Mouse (Mus musculus) cerebellum, adult 2 months (tissue): ENCODE data around the gene Ptger3. TPM values are rescaled to one million over a fixed set of nuclear protein-coding genes. Genes with fewer than 3 reads are reported as not detected.

Experiments used
- DNase-seq, 2 experiments: peaks; one replicate each; pipeline ENCODE4 v3.0.0; 2021
- H3K27ac ChIP-seq: fragments of 200-500 bp; 2 replicates; pipeline ENCODE4 v1.5.1; 2012; ENCODE audit warnings: low read length, control low read depth, inconsistent platforms; ENCODE audit not compliant: insufficient read depth
- H3K27me3 ChIP-seq: fragments of 200-500 bp; 2 replicates; pipeline ENCODE4 v1.6.1; 2012; ENCODE audit warnings: inconsistent platforms, mild to moderate bottlenecking, low read length, moderate library complexity; ENCODE audit not compliant: control insufficient read depth, insufficient read depth
- H3K4me1 ChIP-seq: fragments of 200-500 bp; 2 replicates; pipeline ENCODE4 v1.6.1; 2011; ENCODE audit warnings: low read length; ENCODE audit not compliant: control insufficient read depth, insufficient read depth
- H3K4me3 ChIP-seq: fragments of 200-500 bp; replicated peaks from 2 replicates; pipeline ENCODE3; 2011; ENCODE audit warnings: mild to moderate bottlenecking, low read depth, low read length, control low read depth; ENCODE audit not compliant: insufficient read depth
- CTCF ChIP-seq: fragments of 200-500 bp; IDR thresholded peaks from 2 replicates; pipeline ENCODE4 v1.5.1; 2011; ENCODE audit warnings: low read depth, mild to moderate bottlenecking, control low read depth, low read length, moderate library complexity, borderline replicate concordance; ENCODE audit not compliant: insufficient read depth
- POLR2A ChIP-seq: fragments of 200-500 bp; IDR thresholded peaks from 2 replicates; pipeline ENCODE4 v1.6.1; 2011; ENCODE audit warnings: low read length, control low read depth, borderline replicate concordance; ENCODE audit not compliant: insufficient read depth
- WGBS: fragments of 180-500 bp; shearing (Covaris S2); methylation state at CpG from one replicate; pipeline ENCODE4 v1.1.7; 2018; 5-methylcytosine and 5-hydroxymethylcytosine counted together
- polyA plus RNA-seq: library from polyadenylated mRNA; depleted of rRNA; stranded (reverse); fragments of >200 nt; gene quantifications from 2 replicates; pipeline ENCODE4 v1.2.3, GENCODE M21; 2012

Ptger3 gene
- polyA plus RNA-seq, 1 experiment: 0.34 TPM

DNA sequence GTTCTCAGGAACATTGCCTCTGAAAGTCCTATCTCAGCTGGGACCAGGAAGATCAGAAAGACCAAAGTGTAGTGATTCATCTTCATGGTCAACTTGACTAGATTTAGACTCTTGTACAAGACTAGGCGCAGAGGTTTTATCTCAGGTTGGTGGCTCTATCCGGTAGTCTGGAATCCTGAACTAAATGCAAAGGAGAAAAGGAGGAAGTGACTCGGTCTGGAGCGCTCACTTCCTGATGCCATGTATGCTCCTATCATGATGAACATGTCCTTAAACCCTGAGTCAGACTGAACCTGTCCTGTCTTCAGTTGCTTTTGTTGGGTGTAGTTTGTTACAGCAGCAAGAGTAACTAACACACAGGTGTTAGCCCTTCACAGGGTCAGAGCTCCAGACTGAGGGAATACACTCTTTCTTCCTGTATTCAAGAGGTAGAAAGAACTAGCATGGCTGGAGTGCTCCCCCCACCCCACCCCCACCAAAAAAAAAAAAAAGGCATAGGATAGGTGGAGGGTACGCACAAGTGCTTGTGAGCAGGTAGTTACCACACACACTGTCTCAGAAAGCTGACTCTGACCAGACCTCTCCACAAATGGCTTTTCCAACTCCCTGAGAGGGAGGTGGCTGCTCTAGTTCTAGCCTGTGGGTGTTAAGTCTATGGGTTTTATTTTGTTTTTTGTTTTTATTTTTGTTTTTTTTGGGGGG is 11.9 kb downstream of the Ptger3 start:
- DNase-seq: no peak
- no peak for TF ChIP-seq POLR2A
- TF ChIP-seq CTCF: no peak
- no peaks in the 10 kb centered on the region for H3K4me1 ChIP-seq
- H3K27me3 ChIP-seq: no peaks in the 10 kb centered on the region
- WGBS: 91% methylated on average over 5 of the region's 5 CpGs
- H3K4me3 ChIP-seq: no peak overlapping the region
- no peak overlapping the region for H3K27ac ChIP-seq

DNA sequence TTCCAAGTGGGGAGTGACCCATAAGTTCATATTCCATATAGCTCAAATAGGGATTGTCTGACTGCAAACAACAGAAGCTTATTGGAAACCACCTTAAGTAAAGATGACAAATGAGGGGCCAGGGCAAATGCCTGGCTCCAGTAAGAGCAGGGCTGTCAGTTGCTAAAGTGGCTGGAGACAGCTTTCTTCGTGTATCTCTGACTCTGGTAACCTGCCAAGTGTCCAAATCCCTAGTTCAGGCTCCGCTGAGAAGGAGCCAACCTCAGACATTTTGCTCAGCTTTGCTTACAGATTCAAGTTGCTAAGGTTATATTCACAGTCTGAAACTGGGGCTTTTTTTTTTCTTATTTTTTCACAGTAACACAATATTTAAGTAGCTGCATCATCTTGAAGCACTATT is 12.7 kb downstream of the Ptger3 start:
- no peak overlapping the region for H3K27ac ChIP-seq
- WGBS: 17% methylated on average over 2 of the region's 2 CpGs
- H3K4me3 ChIP-seq: no peak overlapping the region
- no peak for DNase-seq
- H3K27me3 ChIP-seq: no peaks in the 10 kb centered on the region
- TF ChIP-seq CTCF: no peak
- no peak for TF ChIP-seq POLR2A
- no peaks in the 10 kb centered on the region for H3K4me1 ChIP-seq

DNA sequence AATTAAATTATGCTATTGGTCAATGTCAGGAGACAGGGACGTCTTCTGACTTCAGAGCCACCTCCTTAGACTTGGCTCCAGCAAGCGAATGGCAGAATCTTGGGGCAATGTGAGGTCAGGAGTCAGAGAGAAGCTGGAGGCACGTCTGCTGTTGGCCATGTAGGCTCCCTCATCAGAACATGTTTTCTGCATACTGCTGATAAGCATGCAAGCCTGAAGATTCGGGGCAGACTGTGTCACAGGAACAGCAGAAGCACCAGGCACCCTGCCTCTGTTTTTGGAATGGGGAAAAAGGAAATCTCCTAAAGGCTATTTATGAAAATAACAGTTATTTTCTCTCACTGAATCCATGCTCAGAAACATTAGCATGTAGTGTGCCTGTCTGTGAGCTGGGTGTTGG is 13.6 kb downstream of the Ptger3 start:
- Histone ChIP-seq H3K4me1 (no peaks in the 10 kb centered on the region), H3K27ac (no peak overlapping the region), H3K4me3 (no peak overlapping the region), H3K27me3 (no peaks in the 10 kb centered on the region)
- DNase-seq: no peak
- WGBS: 57% methylated on average over 4 of the region's 4 CpGs
- no peak for TF ChIP-seq POLR2A
- TF ChIP-seq CTCF: no peak

DNA sequence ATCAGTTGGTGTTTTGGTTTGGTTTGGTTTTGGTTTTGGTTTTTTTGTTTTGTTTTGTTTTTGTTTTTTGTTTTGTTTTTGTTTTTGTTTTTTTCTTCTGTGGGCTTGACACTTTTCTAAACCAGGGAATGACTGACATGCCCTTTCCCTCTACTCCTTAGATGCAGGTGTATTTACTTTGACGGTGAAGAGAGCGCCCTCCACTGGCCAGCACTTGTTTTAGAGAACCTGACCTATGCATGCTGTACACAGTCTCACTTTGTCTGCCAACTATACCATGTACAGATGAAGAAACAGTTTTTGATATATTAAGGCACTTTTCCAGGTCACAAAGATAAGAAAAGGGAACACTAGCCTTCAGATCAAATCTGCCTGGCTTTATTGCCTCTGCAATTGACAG is 15.1 kb downstream of the Ptger3 start:
- TF ChIP-seq POLR2A: no peak
- TF ChIP-seq CTCF: no peak
- WGBS: 20% methylated on average over 2 of the region's 2 CpGs
- no peak overlapping the region for H3K4me3 ChIP-seq
- DNase-seq: no peak
- no peak overlapping the region for H3K27ac ChIP-seq
- no peaks in the 10 kb centered on the region for H3K27me3 ChIP-seq
- H3K4me1 ChIP-seq: no peaks in the 10 kb centered on the region

DNA sequence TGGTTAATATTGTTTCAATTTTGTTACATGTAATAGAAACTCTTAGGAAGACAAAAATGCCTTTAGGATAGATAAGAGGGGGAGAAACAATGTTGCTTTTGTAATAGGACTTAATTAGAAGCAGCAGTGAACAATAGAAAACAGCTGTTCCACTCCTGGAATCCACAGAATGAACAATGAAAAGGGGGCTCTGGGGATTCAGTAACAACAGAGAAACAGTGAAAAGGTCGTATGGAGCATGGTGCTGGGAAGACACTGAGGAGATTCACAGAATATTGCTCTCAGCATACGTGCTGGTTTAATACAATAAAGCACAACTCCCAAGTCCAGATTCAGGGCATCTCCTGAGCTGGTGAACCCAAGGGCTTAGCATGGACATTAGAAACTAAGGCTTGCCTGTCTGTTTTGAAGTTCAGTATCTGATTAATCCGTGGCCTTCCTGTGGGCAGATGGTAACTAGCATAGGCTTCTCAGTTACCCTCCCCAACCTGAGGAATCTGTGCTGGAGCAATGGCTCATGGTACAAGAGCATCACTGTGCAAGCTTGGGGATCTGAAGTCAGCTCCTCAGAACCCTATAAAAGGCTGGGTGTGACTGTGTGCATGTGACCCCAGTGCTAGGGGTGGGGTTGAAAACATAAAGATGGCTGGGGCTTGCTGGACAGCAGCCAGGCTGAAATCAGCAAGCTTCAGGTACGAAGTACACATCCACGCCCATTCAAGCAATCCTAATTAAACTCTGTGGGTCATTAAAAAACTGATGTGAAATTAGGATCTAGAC is 16.1 kb downstream of the Ptger3 start:
- TF ChIP-seq CTCF (no peak), POLR2A (no peak)
- DNase-seq: no peak
- Histone ChIP-seq H3K27ac (no peak overlapping the region), H3K27me3 (no peaks in the 10 kb centered on the region), H3K4me1 (no peaks in the 10 kb centered on the region), H3K4me3 (no peak overlapping the region)
- WGBS: 42% methylated on average over 5 of the region's 5 CpGs

DNA sequence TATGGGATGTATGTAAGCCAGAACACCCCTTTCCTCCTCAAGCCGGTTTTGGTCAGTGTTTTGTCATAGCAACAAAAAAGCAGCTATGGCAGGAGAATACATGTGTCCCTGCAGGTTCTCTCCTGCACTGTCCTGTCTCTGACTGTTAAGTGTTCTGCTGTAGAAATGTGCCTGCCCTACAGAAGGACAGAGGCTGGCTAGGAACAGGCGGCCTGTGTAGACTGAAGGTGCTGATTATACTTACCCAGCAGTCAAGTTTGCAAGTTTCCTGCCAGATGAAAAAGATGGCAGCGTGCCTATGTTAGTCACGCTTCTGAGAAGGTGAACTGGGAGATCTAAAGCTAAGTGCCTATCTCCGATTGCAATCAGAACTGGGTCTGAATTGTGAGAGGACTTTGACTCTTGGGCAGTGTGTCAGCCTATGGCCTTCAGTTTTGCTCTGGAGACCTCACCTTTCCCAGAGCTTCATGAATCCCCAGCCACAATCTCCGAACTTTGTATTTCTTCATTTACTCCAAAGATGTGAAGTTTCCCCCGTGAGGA is 31.2 kb downstream of the Ptger3 start:
- TF ChIP-seq CTCF (no peak), POLR2A (no peak)
- 47% methylated on average over 7 of the region's 7 CpGs for WGBS
- DNase-seq: no peak
- Histone ChIP-seq H3K4me1 (no peaks in the 10 kb centered on the region), H3K4me3 (no peak overlapping the region), H3K27me3 (no peaks in the 10 kb centered on the region), H3K27ac (no peak overlapping the region)

DNA sequence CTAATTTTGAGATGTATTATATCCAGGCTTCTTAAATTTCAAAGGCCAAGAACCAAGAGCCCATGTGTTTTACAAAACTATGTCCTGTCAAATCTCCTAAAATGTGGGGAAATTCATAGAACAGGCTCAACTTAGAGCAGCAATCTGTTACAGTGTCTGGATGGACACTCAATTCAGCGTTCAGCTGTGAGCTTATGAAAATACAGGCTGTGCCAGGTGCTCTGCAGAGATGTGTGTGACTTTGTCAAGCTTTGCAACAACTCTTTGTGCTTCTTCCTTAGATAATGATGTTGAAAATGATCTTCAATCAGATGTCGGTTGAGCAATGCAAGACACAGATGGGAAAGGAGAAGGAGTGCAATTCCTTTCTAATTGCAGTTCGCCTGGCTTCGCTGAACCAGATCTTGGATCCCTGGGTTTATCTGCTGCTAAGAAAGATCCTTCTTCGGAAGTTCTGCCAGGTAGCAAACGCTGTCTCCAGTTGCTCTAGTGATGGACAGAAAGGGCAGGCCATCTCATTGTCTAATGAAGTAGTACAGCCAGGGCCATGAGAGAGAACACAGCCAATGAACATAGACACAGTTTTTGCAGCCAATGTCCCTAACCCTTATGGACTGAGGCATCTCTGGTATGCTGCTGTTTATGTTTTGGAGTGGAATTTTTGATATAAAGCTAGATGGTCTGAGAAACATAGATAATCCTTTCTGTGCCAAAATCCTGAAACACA is 38.2 kb downstream of the Ptger3 start:
- Histone ChIP-seq H3K27me3 (no peaks in the 10 kb centered on the region), H3K4me3 (no peak overlapping the region), H3K4me1 (no peaks in the 10 kb centered on the region), H3K27ac (no peak overlapping the region)
- no peak for TF ChIP-seq POLR2A
- no peak for TF ChIP-seq CTCF
- no peak for DNase-seq
- WGBS: 80% methylated on average over 6 of the region's 6 CpGs
